Mouse (Mus musculus) CH12F3 (cell line): ENCODE measurements around the gene Chkb.

Experiments used
- in situ Hi-C: fragments of 300-500 bp; cut with MboI; formaldehyde crosslinking; loops from 2 replicates; pipeline ENCODE4 v1.14.3; 2020; ENCODE audit warnings: low sequenced_read_pairs

Chkb gene

GRCm38 (mm10) chr15:89429352-89430221, at the start of gene Chkb, which contains the start of the genes C730034F03Rik and Gm44502:
TSS of gene Chkb (minus strand) at chr15:89429908.
TSS of gene C730034F03Rik (plus strand) at chr15:89429589.
TSS of gene Gm44502 (minus strand) at chr15:89429696.
- in situ Hi-C loops = no loop called here

- in situ Hi-C loops = no loop called here
Measured at GRCm38 (mm10) chr15:89478622-89479021, 48.9 kb upstream of the Chkb start.

- in situ Hi-C loops = no loop called here
Measured at GRCm38 (mm10) chr15:89477806-89478205, 48.1 kb upstream of the Chkb start.

- in situ Hi-C loops = no loop called here
Measured at GRCm38 (mm10) chr15:89477091-89477491, 47.4 kb upstream of the Chkb start, which contains the start of gene Arsa. TSS of gene Arsa (minus strand) at chr15:89477425.

GRCm38 (mm10) chr15:89476475-89476815, 46.7 kb upstream of the Chkb start:
- in situ Hi-C loops = no loop called here

- in situ Hi-C loops = no loop called here
Measured at GRCm38 (mm10) chr15:89475611-89476474, 46.1 kb upstream of the Chkb start.

GRCm38 (mm10) chr15:89475293-89475600, 45.5 kb upstream of the Chkb start:
- in situ Hi-C loops = no loop called here

GRCm38 (mm10) chr15:89474596-89475292, 45.0 kb upstream of the Chkb start:
- in situ Hi-C loops = no loop called here

GRCm38 (mm10) chr15:89473921-89474320, 44.2 kb upstream of the Chkb start:
- in situ Hi-C loops = no loop called here

GRCm38 (mm10) chr15:89473370-89473769, 43.7 kb upstream of the Chkb start:
- in situ Hi-C loops = no loop called here

GRCm38 (mm10) chr15:89471476-89471875, 41.8 kb upstream of the Chkb start:
- in situ Hi-C loops = no loop called here

GRCm38 (mm10) chr15:89468577-89468976, 38.9 kb upstream of the Chkb start:
- in situ Hi-C loops = no loop called here

- in situ Hi-C loops = no loop called here
Measured at GRCm38 (mm10) chr15:89465052-89465451, 35.3 kb upstream of the Chkb start.

GRCm38 (mm10) chr15:89463334-89464235, 33.9 kb upstream of the Chkb start:
- in situ Hi-C loops = no loop called here

- in situ Hi-C loops = no loop called here
Measured at GRCm38 (mm10) chr15:89462176-89462575, 32.5 kb upstream of the Chkb start.

GRCm38 (mm10) chr15:89461321-89461720, 31.6 kb upstream of the Chkb start:
- in situ Hi-C loops = no loop called here

GRCm38 (mm10) chr15:89460298-89460697, 30.6 kb upstream of the Chkb start:
- in situ Hi-C loops = no loop called here

- in situ Hi-C loops = no loop called here
Measured at GRCm38 (mm10) chr15:89459821-89460220, 30.1 kb upstream of the Chkb start.

GRCm38 (mm10) chr15:89458942-89459341, 29.2 kb upstream of the Chkb start:
- in situ Hi-C loops = no loop called here

GRCm38 (mm10) chr15:89455642-89456041, 25.9 kb upstream of the Chkb start:
- in situ Hi-C loops = no loop called here
